Mouse (Mus musculus): ENCODE results near the gene Med16. TPM values are rescaled to one million over a fixed set of nuclear protein-coding genes. Genes with fewer than 3 reads are reported as not detected.

Gene Med16
- total and polyA plus RNA-seq, 2 experiments from 2014 or later = 36.2 to 64.7 TPM

GRCm38 (mm10) chr10:79906712-79907111 lies 2.0 kb downstream of the Med16 start:
- WGBS = 91% methylated on average over 9 of the region's 9 CpGs
- Histone ChIP-seq H3K36me3 (replicated peaks; ENCODE audit: control insufficient read depth, insufficient read depth, low read length) (peaks cover 57% of the 10 kb centered on the region), H3K9ac (replicated peaks; ENCODE audit: low read depth, low read length) (no peak overlapping the region), H3K27me3 (ENCODE audit: control insufficient read depth, insufficient read depth, low read length) (no peaks in the 10 kb centered on the region), H3K4me3 (ENCODE audit: low read depth, low read length) (no peak overlapping the region), H3K9me3 (replicated peaks; ENCODE audit: control insufficient read depth, low read length) (no peaks in the 10 kb centered on the region), H3K27ac (ENCODE audit: low read depth) (no peak overlapping the region), H3K4me1 (ENCODE audit: control insufficient read depth, insufficient read depth) (no peaks in the 10 kb centered on the region), H3K4me2 (ENCODE audit: low read depth, low read length) (no peak overlapping the region)
- DNase-seq (ENCODE audit: low spot score) = no peak
- no peak for ATAC-seq (ENCODE audit: insufficient read depth, low read depth)
- TF ChIP-seq EP300 (IDR thresholded peaks at IDR 0.05; ENCODE audit: low read depth) (no peak), CTCF (IDR thresholded peaks at IDR 0.05; ENCODE audit: low read depth) (no peak)

- no peaks in the 10 kb centered on the region for H3K4me1 ChIP-seq (ENCODE audit: control insufficient read depth, insufficient read depth)
- 0 out of 2 replicates have a peak, but pooled peaks have one; percentile 28 for ATAC-seq (ENCODE audit: insufficient read depth, low read depth)
- H3K4me2 ChIP-seq (ENCODE audit: low read depth, low read length) = no peak overlapping the region
- no peak overlapping the region for H3K4me3 ChIP-seq (ENCODE audit: low read depth, low read length)
- 66% methylated on average over 2 of the region's 2 CpGs for WGBS
- no peak overlapping the region for H3K9ac ChIP-seq (replicated peaks; ENCODE audit: low read depth, low read length)
- no peak overlapping the region for H3K27ac ChIP-seq (ENCODE audit: low read depth)
- H3K36me3 ChIP-seq (replicated peaks; ENCODE audit: control insufficient read depth, insufficient read depth, low read length) = peaks cover 71% of the 10 kb centered on the region
- no peaks in the 10 kb centered on the region for H3K9me3 ChIP-seq (replicated peaks; ENCODE audit: control insufficient read depth, low read length)
- TF ChIP-seq CTCF (IDR thresholded peaks at IDR 0.05; ENCODE audit: low read depth) (peak; percentile 27), EP300 (IDR thresholded peaks at IDR 0.05; ENCODE audit: low read depth) (no peak)
- DNase-seq (ENCODE audit: low spot score) = no peak
- no peaks in the 10 kb centered on the region for H3K27me3 ChIP-seq (ENCODE audit: control insufficient read depth, insufficient read depth, low read length)
These were observed 7.7 kb downstream of the Med16 start for GRCm38 (mm10) chr10:79900951-79901410.

- no peaks in the 10 kb centered on the region for H3K27me3 ChIP-seq (ENCODE audit: control insufficient read depth, insufficient read depth, low read length)
- no peak overlapping the region for H3K4me2 ChIP-seq (ENCODE audit: low read depth, low read length)
- DNase-seq (ENCODE audit: low spot score) = no peak
- WGBS = 67% methylated on average over 20 of the region's 20 CpGs
- no peaks in the 10 kb centered on the region for H3K4me1 ChIP-seq (ENCODE audit: control insufficient read depth, insufficient read depth)
- no peak for TF ChIP-seq CTCF (IDR thresholded peaks at IDR 0.05; ENCODE audit: low read depth)
- TF ChIP-seq EP300 (IDR thresholded peaks at IDR 0.05; ENCODE audit: low read depth) = no peak
- H3K9ac ChIP-seq (replicated peaks; ENCODE audit: low read depth, low read length) = no peak overlapping the region
- H3K27ac ChIP-seq (ENCODE audit: low read depth) = no peak overlapping the region
- H3K4me3 ChIP-seq (ENCODE audit: low read depth, low read length) = no peak overlapping the region
- no peaks in the 10 kb centered on the region for H3K9me3 ChIP-seq (replicated peaks; ENCODE audit: control insufficient read depth, low read length)
- H3K36me3 ChIP-seq (replicated peaks; ENCODE audit: control insufficient read depth, insufficient read depth, low read length) = peaks cover 56% of the 10 kb centered on the region
- ATAC-seq (ENCODE audit: insufficient read depth, low read depth) = no peak
These were observed 11.1 kb downstream of the Med16 start for GRCm38 (mm10) chr10:79897316-79898245.

- Histone ChIP-seq H3K4me1 (ENCODE audit: control insufficient read depth, insufficient read depth) (no peaks in the 10 kb centered on the region), H3K4me3 (ENCODE audit: low read depth, low read length) (no peak overlapping the region), H3K36me3 (replicated peaks; ENCODE audit: control insufficient read depth, insufficient read depth, low read length) (peaks cover 48% of the 10 kb centered on the region), H3K9ac (replicated peaks; ENCODE audit: low read depth, low read length) (no peak overlapping the region), H3K4me2 (ENCODE audit: low read depth, low read length) (no peak overlapping the region), H3K27ac (ENCODE audit: low read depth) (no peak overlapping the region), H3K9me3 (replicated peaks; ENCODE audit: control insufficient read depth, low read length) (no peaks in the 10 kb centered on the region), H3K27me3 (ENCODE audit: control insufficient read depth, insufficient read depth, low read length) (no peaks in the 10 kb centered on the region)
- DNase-seq (ENCODE audit: low spot score) (no peak), ATAC-seq (ENCODE audit: insufficient read depth, low read depth) (no peak)
- TF ChIP-seq EP300 (IDR thresholded peaks at IDR 0.05; ENCODE audit: low read depth) (no peak), CTCF (IDR thresholded peaks at IDR 0.05; ENCODE audit: low read depth) (no peak)
- 93% methylated on average over 13 of the region's 13 CpGs for WGBS
These were observed 11.9 kb downstream of the Med16 start for GRCm38 (mm10) chr10:79896814-79897213.

GRCm38 (mm10) chr10:79896306-79896705 lies 12.4 kb downstream of the Med16 start:
- 91% methylated on average over 16 of the region's 16 CpGs for WGBS
- Histone ChIP-seq H3K9ac (replicated peaks; ENCODE audit: low read depth, low read length) (no peak overlapping the region), H3K4me3 (ENCODE audit: low read depth, low read length) (no peak overlapping the region), H3K4me1 (ENCODE audit: control insufficient read depth, insufficient read depth) (no peaks in the 10 kb centered on the region), H3K36me3 (replicated peaks; ENCODE audit: control insufficient read depth, insufficient read depth, low read length) (peaks cover 48% of the 10 kb centered on the region), H3K27me3 (ENCODE audit: control insufficient read depth, insufficient read depth, low read length) (no peaks in the 10 kb centered on the region), H3K27ac (ENCODE audit: low read depth) (no peak overlapping the region), H3K9me3 (replicated peaks; ENCODE audit: control insufficient read depth, low read length) (no peaks in the 10 kb centered on the region), H3K4me2 (ENCODE audit: low read depth, low read length) (no peak overlapping the region)
- DNase-seq (ENCODE audit: low spot score) (no peak), ATAC-seq (ENCODE audit: insufficient read depth, low read depth) (no peak)
- no peak for TF ChIP-seq CTCF (IDR thresholded peaks at IDR 0.05; ENCODE audit: low read depth)
- TF ChIP-seq EP300 (IDR thresholded peaks at IDR 0.05; ENCODE audit: low read depth) = no peak

All from heart, postnatal 0 days (tissue).